Mouse (Mus musculus): ENCODE data around the gene Olfr1228.

Gene Olfr1228

GRCm38 (mm10) chr2:89253962-89254361 lies at the start of gene Olfr1228:
TSS of gene Olfr1228 (minus strand) at chr2:89254062.
- in situ Hi-C loops (cut with MboI, MseI): no loop called here

- in situ Hi-C loops (cut with MboI, MseI): no loop called here
These were observed 43.3 kb upstream of the Olfr1228 start, which contains the start of gene Olfr1230 for GRCm38 (mm10) chr2:89297168-89297567. TSS of gene Olfr1230 (minus strand) at chr2:89297268.

- in situ Hi-C loops (cut with MboI, MseI): no loop called here
These were observed 34.1 kb upstream of the Olfr1228 start, which contains the start of gene Olfr1229 for GRCm38 (mm10) chr2:89287914-89288313. TSS of gene Olfr1229 (minus strand) at chr2:89288014.

GRCm38 (mm10) chr2:89199948-89200347 lies 53.9 kb downstream of the Olfr1228 start, which contains the start of gene Olfr1226:
TSS of gene Olfr1226 (minus strand) at chr2:89200048.
- in situ Hi-C loops (cut with MboI, MseI): no loop called here
